Mouse (Mus musculus) neural tube, embryonic 11.5 days (tissue): ENCODE measurements around the gene Zc3hc1. TPM values are rescaled to one million over a fixed set of nuclear protein-coding genes. Genes with fewer than 3 reads are reported as not detected.

ENCODE experiments used
- ATAC-seq: fragments of 200-750 bp; cut with Nextera tagmentation; 2 replicates; pipeline ENCODE4 v1.8.0; 2017; ENCODE audit warnings: moderate number of reproducible peaks, mild to moderate bottlenecking, moderate TSS enrichment, moderate library complexity; ENCODE audit not compliant: insufficient read depth, low FRiP score, low TSS enrichment
- DNase-seq: peaks from one replicate; pipeline ENCODE4 v3.0.0-alpha.2; 2015; ENCODE audit warnings: low spot score
- H3K27ac ChIP-seq: fragments of 300-500 bp; sonication (generic); 2 replicates; pipeline ENCODE4 v1.5.1; 2014; ENCODE audit warnings: low read depth, mild to moderate bottlenecking, low read length
- H3K27me3 ChIP-seq: fragments of 300-500 bp; sonication (generic); 2 replicates; pipeline ENCODE4 v1.6.1; 2014; ENCODE audit warnings: mild to moderate bottlenecking, low read length, mixed read lengths; ENCODE audit not compliant: control insufficient read depth, insufficient read depth
- H3K36me3 ChIP-seq: fragments of 300-500 bp; sonication (generic); 2 replicates; pipeline ENCODE4 v1.6.1; 2014; ENCODE audit warnings: mild to moderate bottlenecking, low read length, moderate library complexity, mixed read lengths; ENCODE audit not compliant: control insufficient read depth, insufficient read depth
- H3K4me1 ChIP-seq: fragments of 300-500 bp; sonication (generic); 2 replicates; pipeline ENCODE4 v1.6.1; 2014; ENCODE audit warnings: low read length, mixed read lengths; ENCODE audit not compliant: control insufficient read depth, insufficient read depth
- H3K4me2 ChIP-seq: fragments of 300-500 bp; sonication (generic); 2 replicates; pipeline ENCODE4 v1.6.1; 2014; ENCODE audit warnings: low read depth, mild to moderate bottlenecking, moderate library complexity
- H3K4me3 ChIP-seq: fragments of 300-500 bp; sonication (generic); 2 replicates; pipeline ENCODE4 v1.5.1; 2014; ENCODE audit warnings: low read depth, low read length
- H3K9ac ChIP-seq: fragments of 300-500 bp; sonication (generic); 2 replicates; pipeline ENCODE4 v1.6.1; 2014; ENCODE audit warnings: mild to moderate bottlenecking, low read length
- H3K9me3 ChIP-seq: fragments of 300-500 bp; sonication (generic); 2 replicates; pipeline ENCODE4 v1.6.1; 2016; ENCODE audit warnings: low read length; ENCODE audit not compliant: control insufficient read depth
- WGBS: fragments of 180-500 bp; shearing (Covaris S2); extraction: QIAGEN DNeasy Blood & Tissue Kit; methylation state at CpG from one replicate; pipeline ENCODE4 v1.1.7; 2014; 5-methylcytosine and 5-hydroxymethylcytosine counted together
- polyA plus RNA-seq: library from polyadenylated mRNA; unstranded; fragments of >200 nt; fragmentation: Nextera tagmentation; extraction: Ambion mirVana; gene quantifications from 2 replicates; pipeline ENCODE4 v1.2.1, GENCODE M21; 2014

Zc3hc1 gene
- polyA plus RNA-seq, 1 experiment from 2014 or later = 72.3 TPM

- DNase-seq (no peak), ATAC-seq (no peak)
- no peaks in the 10 kb centered on the region for H3K27me3 ChIP-seq
- no peak overlapping the region for H3K27ac ChIP-seq
- WGBS = 82% methylated on average over 7 of the region's 7 CpGs
- no peak overlapping the region for H3K4me2 ChIP-seq
- H3K4me3 ChIP-seq = no peak overlapping the region
- no peaks in the 10 kb centered on the region for H3K4me1 ChIP-seq
- no peaks in the 10 kb centered on the region for H3K9me3 ChIP-seq
- H3K36me3 ChIP-seq = no peaks in the 10 kb centered on the region
- no peak overlapping the region for H3K9ac ChIP-seq
These were observed 18.7 kb upstream of the Zc3hc1 start for GRCm38 (mm10) chr6:30409399-30410093.

DNA sequence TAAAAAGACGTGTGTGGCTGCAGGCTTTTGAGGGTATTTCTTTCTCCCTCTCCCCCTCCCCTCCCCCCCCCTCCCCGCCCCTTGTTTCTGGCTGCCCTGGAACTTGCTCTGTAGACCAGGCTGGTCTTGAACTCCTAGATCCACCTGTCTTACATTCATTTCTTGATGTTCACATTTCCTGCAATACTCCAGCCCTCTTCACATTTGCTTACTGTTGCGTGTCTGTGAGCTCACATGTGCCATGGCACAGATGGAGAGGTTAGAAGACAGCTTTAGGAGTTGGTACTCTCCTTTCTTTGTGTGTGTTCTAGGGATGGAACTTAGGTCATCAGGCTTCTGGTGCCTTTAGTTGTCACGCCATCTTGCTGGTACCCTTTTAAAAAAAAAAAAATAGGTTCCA, 17.4 kb upstream of the Zc3hc1 start:
- Histone ChIP-seq H3K9ac (no peak overlapping the region), H3K4me1 (no peaks in the 10 kb centered on the region), H3K4me2 (no peak overlapping the region), H3K27ac (no peak overlapping the region), H3K36me3 (no peaks in the 10 kb centered on the region), H3K4me3 (no peak overlapping the region), H3K27me3 (no peaks in the 10 kb centered on the region), H3K9me3 (no peaks in the 10 kb centered on the region)
- ATAC-seq (no peak), DNase-seq (no peak)
- WGBS = 85% methylated on average over 4 of the region's 4 CpGs

DNA sequence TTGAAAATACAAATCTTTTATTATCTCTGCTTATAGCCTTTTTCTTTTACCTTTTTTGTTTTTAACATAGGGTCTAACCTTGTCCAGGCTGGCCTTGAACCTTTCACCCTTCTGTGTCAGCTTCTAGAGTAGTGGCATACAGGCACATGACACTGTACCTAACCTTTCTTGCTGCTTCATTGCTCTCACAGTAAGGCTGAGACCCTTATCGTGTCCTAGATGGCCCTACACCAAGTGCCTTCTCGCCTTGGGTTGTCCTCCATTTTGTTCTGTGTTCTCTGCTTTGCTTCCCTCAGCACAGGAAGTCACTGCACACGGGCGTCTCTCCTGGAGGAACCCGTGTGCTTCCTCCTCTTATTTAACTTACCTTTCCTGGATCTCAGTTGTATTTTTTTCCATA, 13.8 kb upstream of the Zc3hc1 start:
- Histone ChIP-seq H3K4me1 (no peaks in the 10 kb centered on the region), H3K9ac (no peak overlapping the region), H3K36me3 (no peaks in the 10 kb centered on the region), H3K27me3 (no peaks in the 10 kb centered on the region), H3K4me3 (no peak overlapping the region), H3K9me3 (no peaks in the 10 kb centered on the region), H3K27ac (no peak overlapping the region), H3K4me2 (no peak overlapping the region)
- 90% methylated on average over 5 of the region's 5 CpGs for WGBS
- DNase-seq (no peak), ATAC-seq (no peak)

DNA sequence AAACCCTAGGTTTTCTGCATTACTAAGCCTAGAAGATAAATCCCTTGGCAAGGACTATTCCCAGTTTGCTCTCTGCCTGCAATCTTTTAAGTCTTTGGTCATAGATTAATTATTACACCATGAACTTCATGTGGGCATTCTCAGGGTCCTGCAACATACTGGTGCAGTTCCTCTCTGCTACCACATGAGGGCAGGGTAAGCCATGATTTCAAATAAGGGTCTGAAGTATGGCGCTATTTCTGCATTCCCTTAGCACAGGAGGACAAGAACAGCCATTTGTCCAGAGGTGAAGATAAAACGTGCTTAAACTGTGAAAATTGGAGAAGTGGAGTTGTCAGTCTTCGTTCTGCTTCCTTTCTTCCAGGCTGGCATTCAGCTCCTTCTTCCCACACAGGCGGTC, 12.6 kb upstream of the Zc3hc1 start:
- H3K4me3 ChIP-seq = no peak overlapping the region
- no peaks in the 10 kb centered on the region for H3K36me3 ChIP-seq
- DNase-seq (peak; percentile 60), ATAC-seq (no peak)
- no peaks in the 10 kb centered on the region for H3K4me1 ChIP-seq
- H3K9me3 ChIP-seq = no peaks in the 10 kb centered on the region
- 21% methylated on average over 4 of the region's 4 CpGs for WGBS
- H3K4me2 ChIP-seq = peak overlapping the region; percentile 19; the same call in 1 of the 2 replicates
- no peak overlapping the region for H3K27ac ChIP-seq
- H3K9ac ChIP-seq = no peak overlapping the region
- no peaks in the 10 kb centered on the region for H3K27me3 ChIP-seq

DNA sequence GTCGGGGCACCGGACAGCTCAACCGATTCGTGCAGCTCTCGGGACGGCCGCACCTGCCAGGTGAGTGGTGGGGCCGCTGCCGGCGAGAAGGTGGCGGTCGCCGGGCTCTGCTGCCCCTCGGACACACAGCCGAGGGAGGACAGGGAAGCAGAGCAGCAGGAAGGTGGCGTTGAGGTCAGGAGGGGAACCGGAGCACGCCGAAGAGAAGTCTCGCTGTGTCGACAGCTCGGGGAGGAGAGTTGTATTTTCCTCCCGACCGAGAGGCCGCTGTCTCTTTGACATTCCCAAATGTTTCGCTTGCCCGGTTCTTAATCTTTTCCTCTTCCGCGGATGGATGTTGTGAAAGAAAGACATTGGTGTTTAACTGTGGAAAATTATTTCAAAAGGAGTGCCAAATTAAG, 11.3 kb upstream of the Zc3hc1 start:
- WGBS = under 1% methylated on average over 29 of the region's 29 CpGs
- Histone ChIP-seq H3K27me3 (no peaks in the 10 kb centered on the region), H3K9ac (peak overlapping the region; percentile 84), H3K4me1 (no peaks in the 10 kb centered on the region), H3K27ac (peak overlapping the region; percentile 77), H3K9me3 (no peaks in the 10 kb centered on the region), H3K4me3 (peak overlapping the region; percentile 82), H3K36me3 (no peaks in the 10 kb centered on the region), H3K4me2 (peak overlapping the region; percentile 44)
- ATAC-seq (peak; percentile 30), DNase-seq (peak; percentile 39)

- no peaks in the 10 kb centered on the region for H3K36me3 ChIP-seq
- no peaks in the 10 kb centered on the region for H3K27me3 ChIP-seq
- under 1% methylated on average over 35 of the region's 41 CpGs for WGBS
- ATAC-seq (peak; percentile 99), DNase-seq (peak; percentile 100)
- H3K4me1 ChIP-seq = no peaks in the 10 kb centered on the region
- H3K4me2 ChIP-seq = peak within 1 kb of the TSS; percentile 44
- no peaks in the 10 kb centered on the region for H3K9me3 ChIP-seq
- H3K4me3 ChIP-seq = peak within 1 kb of the TSS; percentile 82
- peak within 1 kb of the TSS; percentile 88 for H3K27ac ChIP-seq
- H3K9ac ChIP-seq = peak within 1 kb of the TSS; percentile 84
These were observed 10.6 kb upstream of the Zc3hc1 start, which contains the start of gene Klhdc10 for GRCm38 (mm10) chr6:30401308-30402015. TSS of gene Klhdc10 (plus strand) at chr6:30401868.

GRCm38 (mm10) chr6:30400716-30401115, 9.9 kb upstream of the Zc3hc1 start:
- no peak for ATAC-seq
- DNase-seq = no peak
- Histone ChIP-seq H3K27ac (peak overlapping the region; percentile 88), H3K9me3 (no peaks in the 10 kb centered on the region), H3K36me3 (no peaks in the 10 kb centered on the region), H3K4me1 (no peaks in the 10 kb centered on the region), H3K4me2 (peak overlapping the region; percentile 38), H3K9ac (peak overlapping the region; percentile 55), H3K4me3 (peak overlapping the region; percentile 82), H3K27me3 (no peaks in the 10 kb centered on the region)
- 9% methylated on average over 7 of the region's 7 CpGs for WGBS

GRCm38 (mm10) chr6:30400146-30400545, 9.3 kb upstream of the Zc3hc1 start:
- Histone ChIP-seq H3K27me3 (no peaks in the 10 kb centered on the region), H3K9ac (no peak overlapping the region), H3K27ac (no peak overlapping the region), H3K4me1 (no peaks in the 10 kb centered on the region), H3K4me2 (no peak overlapping the region), H3K4me3 (no peak overlapping the region), H3K9me3 (no peaks in the 10 kb centered on the region), H3K36me3 (no peaks in the 10 kb centered on the region)
- ATAC-seq (no peak), DNase-seq (no peak)
- WGBS = 80% methylated on average over 5 of the region's 5 CpGs

- Histone ChIP-seq H3K4me3 (no peak overlapping the region), H3K9ac (no peak overlapping the region), H3K4me2 (no peak overlapping the region), H3K9me3 (no peaks in the 10 kb centered on the region), H3K4me1 (no peaks in the 10 kb centered on the region), H3K36me3 (no peaks in the 10 kb centered on the region), H3K27ac (no peak overlapping the region), H3K27me3 (no peaks in the 10 kb centered on the region)
- WGBS = 88% methylated on average over 7 of the region's 7 CpGs
- DNase-seq = no peak
- no peak for ATAC-seq
These were observed 1.2 kb upstream of the Zc3hc1 start for GRCm38 (mm10) chr6:30391996-30392395.
